Mouse (Mus musculus) embryonic facial prominence, embryonic 13.5 days (tissue): ENCODE measurements around the gene 2410131K14Rik. TPM values are rescaled to one million over a fixed set of nuclear protein-coding genes. Genes with fewer than 3 reads are reported as not detected.

Experiments
- ATAC-seq: fragments of 200-750 bp; cut with Nextera tagmentation; 2 replicates; pipeline ENCODE4 v1.8.0; 2017; ENCODE audit warnings: low read depth; ENCODE audit not compliant: insufficient number of reproducible peaks, insufficient read depth, low FRiP score, low TSS enrichment
- H3K27ac ChIP-seq: fragments of 300-500 bp; sonication (generic); 2 replicates; pipeline ENCODE4 v1.5.1; 2015; ENCODE audit warnings: moderate library complexity, mild to moderate bottlenecking, inconsistent platforms
- H3K27me3 ChIP-seq: fragments of 300-500 bp; sonication (generic); 2 replicates; pipeline ENCODE4 v1.6.1; 2015; ENCODE audit warnings: mild to moderate bottlenecking, inconsistent platforms
- H3K36me3 ChIP-seq: fragments of 300-500 bp; sonication (generic); 2 replicates; pipeline ENCODE4 v1.6.1; 2015; ENCODE audit warnings: mild to moderate bottlenecking, inconsistent platforms
- H3K4me1 ChIP-seq: fragments of 300-500 bp; sonication (generic); 2 replicates; pipeline ENCODE4 v1.6.1; 2015; ENCODE audit warnings: inconsistent platforms
- H3K4me2 ChIP-seq: fragments of 300-500 bp; sonication (generic); 2 replicates; pipeline ENCODE4 v1.6.1; 2015; ENCODE audit warnings: moderate library complexity, mild to moderate bottlenecking, inconsistent platforms
- H3K4me3 ChIP-seq: fragments of 300-500 bp; sonication (generic); 2 replicates; pipeline ENCODE4 v1.5.1; 2015; ENCODE audit warnings: mild to moderate bottlenecking, inconsistent platforms
- H3K9ac ChIP-seq: fragments of 300-500 bp; sonication (generic); 2 replicates; pipeline ENCODE4 v1.6.1; 2015; ENCODE audit warnings: mild to moderate bottlenecking, inconsistent platforms
- H3K9me3 ChIP-seq: fragments of 300-500 bp; sonication (generic); 2 replicates; pipeline ENCODE4 v1.6.1; 2016; ENCODE audit warnings: inconsistent platforms
- WGBS: fragments of 180-500 bp; shearing (Covaris S2); methylation state at CpG from one replicate; pipeline ENCODE4 v1.1.7; 2015; ENCODE audit warnings: mixed read lengths; 5-methylcytosine and 5-hydroxymethylcytosine counted together
- polyA plus RNA-seq: library from polyadenylated mRNA; unstranded; fragments of >200 nt; fragmentation: Nextera tagmentation; extraction: Ambion mirVana; gene quantifications from 2 replicates; pipeline ENCODE4 v1.2.1, GENCODE M21; 2015

Gene 2410131K14Rik
- 12.5 and 13.1 TPM in 2 replicates for polyA plus RNA-seq

DNA sequence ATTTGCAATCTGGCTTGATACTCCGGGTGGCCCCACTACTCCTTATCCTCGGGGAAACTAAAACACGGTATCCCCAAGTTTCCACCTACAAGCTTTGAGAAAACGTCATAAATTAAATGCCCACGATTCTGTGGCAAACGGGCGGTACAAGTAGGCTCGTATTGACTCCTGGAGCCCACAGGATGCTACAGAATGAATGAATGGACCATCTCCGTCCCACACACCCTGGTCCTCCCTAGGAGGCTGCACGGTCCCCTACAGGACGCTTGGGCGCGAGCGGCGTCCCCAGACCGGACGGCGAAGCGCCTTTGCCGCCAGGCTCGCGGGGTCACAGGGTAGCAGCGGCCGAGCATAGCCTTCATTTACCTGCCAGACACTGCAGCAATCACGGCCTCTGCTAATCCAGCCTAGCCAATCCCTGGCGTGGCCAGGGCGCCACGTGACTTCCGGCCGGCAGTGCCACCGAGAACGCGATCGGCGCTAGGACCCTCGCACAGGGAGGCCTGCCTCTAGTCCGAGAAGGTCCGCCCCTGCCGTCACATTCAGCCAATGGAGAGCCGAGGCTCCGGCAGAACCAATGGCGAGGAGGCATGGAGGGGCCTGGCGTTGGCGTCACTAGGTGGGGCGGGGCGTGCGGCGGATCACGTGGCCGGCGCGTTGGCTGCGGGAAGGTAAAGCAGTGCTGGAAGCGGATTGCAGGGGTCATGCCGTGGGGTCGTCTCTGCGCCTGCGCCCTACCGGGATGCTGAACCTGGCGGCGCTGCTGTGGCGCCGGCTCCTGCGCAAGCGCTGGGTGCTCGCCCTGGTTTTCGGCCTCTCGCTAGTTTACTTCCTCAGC, at the start of gene 2410131K14Rik, which contains the start of gene Rnft2:
Gene 2410131K14Rik, plus strand, starts transcription at position 622 of the 838 bp plus-strand sequence.
Gene Rnft2, minus strand, starts transcription at position 511 of the 838 bp plus-strand sequence.
- under 1% methylated on average over 68 of the region's 68 CpGs for WGBS
- peak; percentile 99 for ATAC-seq
- Histone ChIP-seq H3K9ac (peak within 1 kb of the TSS; percentile 80), H3K9me3 (no peaks in the 10 kb centered on the region), H3K4me2 (peak within 1 kb of the TSS; percentile 93), H3K27me3 (no peaks in the 10 kb centered on the region), H3K36me3 (peaks cover 45% of the 10 kb centered on the region), H3K27ac (peak within 1 kb of the TSS; percentile 82), H3K4me3 (peak within 1 kb of the TSS; percentile 62), H3K4me1 (peaks cover 29% of the 10 kb centered on the region)

DNA sequence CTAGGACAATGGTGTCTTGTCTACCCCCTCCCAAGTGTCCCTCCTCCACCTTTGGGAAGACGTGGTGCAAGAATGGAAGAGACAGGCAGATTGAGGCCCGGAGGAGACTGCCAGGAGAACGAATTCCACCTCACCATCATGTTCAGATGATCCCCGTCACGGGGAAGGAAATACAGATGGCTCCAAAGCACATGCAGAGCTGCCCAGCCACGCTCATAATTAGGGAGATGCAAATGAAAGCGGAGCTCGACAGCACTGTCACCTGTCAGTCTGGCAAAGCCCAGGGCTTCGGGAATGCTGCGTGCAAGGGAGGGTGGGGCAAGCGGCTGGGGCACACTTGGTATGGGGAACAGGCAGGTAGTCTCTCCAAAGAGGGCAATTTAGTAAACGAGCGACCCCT, 47.6 kb upstream of the 2410131K14Rik start:
- ATAC-seq: no peak
- Histone ChIP-seq H3K27me3 (peaks cover 12% of the 10 kb centered on the region), H3K36me3 (peaks cover 20% of the 10 kb centered on the region; the same call in 1 of the 2 replicates), H3K9ac (no peak overlapping the region), H3K27ac (no peak overlapping the region), H3K9me3 (no peaks in the 10 kb centered on the region), H3K4me2 (no peak overlapping the region), H3K4me1 (no peaks in the 10 kb centered on the region), H3K4me3 (no peak overlapping the region)
- WGBS: 69% methylated on average over 13 of the region's 13 CpGs

DNA sequence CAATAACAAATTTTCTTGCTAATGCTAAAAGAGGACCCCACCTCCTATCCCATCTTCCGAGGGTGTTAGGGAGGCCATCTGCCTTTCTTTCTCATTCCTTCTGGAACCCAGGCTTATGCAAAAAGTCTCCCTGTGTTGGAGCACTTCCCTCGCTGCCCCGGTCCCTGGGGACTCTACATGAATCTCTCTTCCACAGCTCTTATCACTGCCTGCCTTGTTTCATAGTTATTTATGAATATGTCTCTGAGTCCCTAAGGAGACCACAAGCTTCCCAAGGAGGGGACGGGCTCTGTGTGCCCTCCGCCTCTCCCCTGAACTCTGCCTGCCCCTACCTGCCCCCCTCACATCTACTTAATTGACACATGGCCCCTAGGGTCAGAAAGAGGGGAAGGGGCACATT, 45.4 kb upstream of the 2410131K14Rik start:
- 50% methylated on average over 5 of the region's 5 CpGs for WGBS
- no peak overlapping the region for H3K9ac ChIP-seq
- H3K4me3 ChIP-seq: no peak overlapping the region
- H3K4me2 ChIP-seq: no peak overlapping the region
- H3K27me3 ChIP-seq: no peaks in the 10 kb centered on the region
- H3K27ac ChIP-seq: no peak overlapping the region
- peaks cover 20% of the 10 kb centered on the region; the same call in 1 of the 2 replicates for H3K36me3 ChIP-seq
- ATAC-seq: no peak
- no peaks in the 10 kb centered on the region for H3K4me1 ChIP-seq
- no peaks in the 10 kb centered on the region for H3K9me3 ChIP-seq

DNA sequence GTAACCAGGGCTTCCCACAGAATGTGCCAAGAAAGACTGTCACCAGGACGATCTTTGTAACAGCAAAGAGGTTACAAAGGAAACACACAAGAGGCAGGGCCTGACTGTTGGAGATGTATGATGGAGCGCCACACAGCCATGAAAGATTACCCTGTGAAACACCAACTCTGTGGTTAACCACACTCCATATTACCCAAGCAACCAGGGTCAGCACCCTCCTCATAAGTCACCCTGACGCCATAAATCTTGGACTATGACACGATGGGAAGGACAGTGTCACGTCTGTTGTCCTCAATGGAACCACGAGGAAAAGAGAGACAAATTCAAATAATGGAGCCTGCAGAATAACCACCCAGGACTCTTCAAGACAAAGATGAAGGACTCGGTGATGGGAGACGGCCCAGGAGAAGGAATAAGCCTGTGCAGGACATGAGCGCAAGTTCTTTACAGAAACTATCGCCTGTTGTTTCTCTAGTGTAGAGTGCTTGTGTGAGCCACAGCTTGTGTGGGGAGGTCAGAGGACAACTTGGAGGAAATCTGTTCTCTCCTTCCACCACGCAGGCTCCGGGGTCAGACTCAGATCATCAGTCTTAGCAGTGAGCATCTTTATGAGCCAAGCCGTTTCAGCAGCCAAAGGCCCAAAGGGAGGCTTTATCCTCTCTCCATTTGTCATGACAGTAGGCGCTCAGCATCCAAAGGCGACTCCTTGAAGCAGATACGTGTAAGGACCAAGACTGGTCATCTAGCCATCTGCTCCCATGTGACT, 40.2 kb upstream of the 2410131K14Rik start:
- no peak for ATAC-seq
- H3K4me1 ChIP-seq: peaks cover 12% of the 10 kb centered on the region; the same call in 1 of the 2 replicates
- peaks cover 17% of the 10 kb centered on the region; the same call in 1 of the 2 replicates for H3K36me3 ChIP-seq
- H3K27me3 ChIP-seq: no peaks in the 10 kb centered on the region
- H3K9me3 ChIP-seq: no peaks in the 10 kb centered on the region
- no peak overlapping the region for H3K9ac ChIP-seq
- no peak overlapping the region for H3K27ac ChIP-seq
- H3K4me3 ChIP-seq: no peak overlapping the region
- WGBS: 85% methylated on average over 16 of the region's 16 CpGs
- no peak overlapping the region for H3K4me2 ChIP-seq

DNA sequence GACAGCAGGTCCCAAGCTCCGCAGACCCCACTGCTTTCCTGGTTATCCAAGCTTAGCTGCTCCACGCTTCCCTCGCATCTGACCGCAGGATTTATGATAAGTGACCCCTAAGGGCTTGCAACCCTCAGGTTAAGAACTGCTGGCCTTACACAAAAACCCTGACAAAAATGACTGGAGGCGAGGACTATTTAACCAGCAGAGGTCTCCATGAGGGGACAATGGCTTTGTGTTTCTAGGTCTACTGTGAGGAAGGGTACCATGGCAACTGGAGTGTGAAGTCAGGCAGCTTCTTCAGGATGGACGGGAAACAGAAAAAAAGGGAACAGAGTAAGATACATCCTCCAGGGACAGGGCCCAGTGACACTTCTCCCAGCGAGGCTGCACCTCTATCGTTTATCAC, 39.2 kb upstream of the 2410131K14Rik start:
- Histone ChIP-seq H3K4me1 (peaks cover 12% of the 10 kb centered on the region; the same call in 1 of the 2 replicates), H3K27me3 (no peaks in the 10 kb centered on the region), H3K4me2 (no peak overlapping the region), H3K4me3 (no peak overlapping the region), H3K27ac (no peak overlapping the region), H3K9me3 (no peaks in the 10 kb centered on the region), H3K36me3 (peaks cover 10% of the 10 kb centered on the region; the same call in 1 of the 2 replicates), H3K9ac (no peak overlapping the region)
- WGBS: 73% methylated on average over 8 of the region's 8 CpGs
- ATAC-seq: no peak

DNA sequence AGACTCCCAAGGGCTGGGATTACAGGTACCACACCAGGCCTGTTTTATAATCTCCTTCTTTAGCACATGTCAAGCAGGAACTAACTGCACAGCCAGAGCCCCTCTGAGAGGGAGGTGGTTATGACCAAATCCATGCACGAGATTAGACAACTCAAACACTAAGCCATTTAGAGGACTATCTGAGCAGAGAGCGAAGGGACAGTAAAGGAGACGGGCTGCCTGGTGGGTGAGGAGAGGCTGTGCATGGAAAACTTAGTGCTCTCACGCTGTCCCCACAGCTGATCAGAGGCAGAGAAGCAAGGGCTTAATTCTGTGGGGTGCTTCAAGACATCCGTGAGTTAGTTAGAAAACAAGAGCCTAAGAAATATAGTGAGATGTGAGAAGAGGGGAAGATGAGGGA, 31.0 kb upstream of the 2410131K14Rik start:
- H3K9me3 ChIP-seq: no peaks in the 10 kb centered on the region
- H3K36me3 ChIP-seq: peaks cover 15% of the 10 kb centered on the region; the same call in 1 of the 2 replicates
- no peaks in the 10 kb centered on the region for H3K27me3 ChIP-seq
- no peak for ATAC-seq
- H3K4me2 ChIP-seq: peak overlapping the region; percentile 76
- H3K4me1 ChIP-seq: peaks cover 29% of the 10 kb centered on the region
- peak overlapping the region; percentile 42 for H3K4me3 ChIP-seq
- 18% methylated on average over 5 of the region's 5 CpGs for WGBS
- H3K9ac ChIP-seq: peak overlapping the region; percentile 61
- no peak overlapping the region for H3K27ac ChIP-seq

DNA sequence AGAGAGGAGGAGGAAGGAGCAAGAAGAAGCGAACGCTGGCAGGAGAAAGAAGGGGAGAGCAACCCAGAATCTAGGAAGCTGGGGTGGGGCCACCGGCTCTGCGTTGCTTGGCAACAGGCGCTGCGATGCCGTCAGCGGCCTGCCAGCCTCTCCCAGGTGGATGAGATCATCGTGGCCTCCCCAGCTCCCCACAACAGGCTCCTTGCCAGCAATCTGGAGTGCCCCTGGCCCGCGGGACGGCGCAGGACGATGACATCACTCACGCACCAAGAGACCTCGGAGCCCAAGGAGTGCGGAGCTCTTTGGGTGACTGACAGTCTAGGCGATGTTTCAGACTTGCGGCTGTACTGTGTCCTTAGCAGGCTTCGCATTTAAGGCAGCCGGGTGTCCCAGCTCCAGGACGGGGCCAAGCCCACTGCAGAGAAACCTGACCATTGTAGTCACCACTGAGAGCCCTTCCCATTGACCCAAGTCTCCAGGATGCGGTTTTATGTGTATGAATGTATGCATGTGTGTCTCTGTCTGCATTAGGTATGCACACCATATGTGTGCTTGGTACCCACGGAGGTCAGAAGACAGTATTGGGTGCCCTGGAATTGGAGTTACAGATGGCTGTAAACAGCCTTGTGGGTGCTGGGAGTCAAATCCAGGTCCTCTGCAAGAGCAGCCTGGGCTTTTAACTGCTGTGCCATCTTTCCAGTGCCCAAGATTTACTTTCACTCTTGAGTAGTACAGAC, 30.4 kb upstream of the 2410131K14Rik start:
- Histone ChIP-seq H3K9ac (peak overlapping the region; percentile 61), H3K27ac (no peak overlapping the region)
- ATAC-seq: peak; percentile 56; the same call in 1 of the 2 replicates

DNA sequence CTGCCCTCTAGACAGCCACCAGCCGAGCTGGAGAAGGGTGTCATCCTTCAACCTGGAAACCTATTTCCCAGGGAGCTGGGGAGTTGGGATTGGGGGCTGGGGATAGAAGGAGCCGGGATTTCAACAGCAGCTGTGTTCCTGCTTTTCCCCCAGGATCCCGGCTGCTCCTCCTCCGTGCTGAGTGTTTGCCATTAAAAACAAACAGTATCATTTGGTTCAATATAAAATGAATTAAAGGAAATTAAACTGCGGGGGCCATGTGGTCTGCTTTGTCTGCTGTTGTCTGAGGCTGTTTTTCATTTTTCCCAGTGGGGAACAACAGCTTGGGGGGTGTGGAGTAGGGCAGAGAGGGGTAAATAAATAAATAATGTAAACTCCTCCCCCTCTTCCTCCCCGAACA, 27.6 kb upstream of the 2410131K14Rik start:
- no peak overlapping the region for H3K27ac ChIP-seq
- no peak for ATAC-seq
- no peak overlapping the region for H3K4me2 ChIP-seq
- no peaks in the 10 kb centered on the region for H3K27me3 ChIP-seq
- peaks cover 41% of the 10 kb centered on the region for H3K36me3 ChIP-seq
- no peak overlapping the region for H3K9ac ChIP-seq
- no peaks in the 10 kb centered on the region for H3K9me3 ChIP-seq
- H3K4me3 ChIP-seq: no peak overlapping the region
- H3K4me1 ChIP-seq: peaks cover 29% of the 10 kb centered on the region
- 61% methylated on average over 6 of the region's 6 CpGs for WGBS

More for the DNA sequence above, 30.4 kb upstream of the 2410131K14Rik start:
- WGBS: 6% methylated on average over 24 of the region's 24 CpGs
- Histone ChIP-seq H3K4me3 (peak overlapping the region; percentile 42), H3K4me2 (peak overlapping the region; percentile 76), H3K9me3 (no peaks in the 10 kb centered on the region), H3K36me3 (peaks cover 17% of the 10 kb centered on the region; the same call in 1 of the 2 replicates), H3K4me1 (peaks cover 29% of the 10 kb centered on the region), H3K27me3 (no peaks in the 10 kb centered on the region)

DNA sequence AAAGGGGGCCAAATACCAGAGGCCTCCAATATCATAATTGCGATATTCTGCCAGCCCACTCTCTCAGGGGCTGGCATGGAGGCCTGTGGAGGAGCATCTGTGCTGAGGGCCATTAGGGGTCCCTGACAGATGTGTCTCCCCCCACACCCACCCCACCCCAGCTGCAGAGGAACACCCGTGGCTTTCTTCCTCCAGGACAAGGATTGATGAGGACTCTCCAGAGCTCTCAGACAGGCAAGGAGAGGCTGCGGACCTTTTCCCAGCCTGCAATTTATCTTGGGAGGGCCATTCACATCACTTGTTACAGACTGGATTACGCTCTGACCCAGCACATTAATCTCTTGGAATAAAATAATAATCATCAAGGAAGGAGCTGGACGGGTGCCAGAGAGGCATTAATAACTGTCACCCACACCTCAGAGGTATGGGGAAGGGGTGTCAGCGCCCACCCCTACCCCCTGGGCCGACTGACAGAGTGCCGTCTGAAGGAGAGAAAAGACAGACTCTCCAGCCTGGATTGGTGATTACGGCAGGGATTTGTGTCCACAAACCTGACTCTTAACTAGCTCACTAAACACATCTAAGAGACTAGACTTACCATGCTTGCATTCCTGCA, 21.8 kb upstream of the 2410131K14Rik start:
- Histone ChIP-seq H3K4me2 (no peak overlapping the region), H3K4me3 (no peak overlapping the region), H3K4me1 (no peaks in the 10 kb centered on the region), H3K27me3 (no peaks in the 10 kb centered on the region), H3K36me3 (peaks cover 49% of the 10 kb centered on the region), H3K27ac (no peak overlapping the region), H3K9me3 (no peaks in the 10 kb centered on the region), H3K9ac (no peak overlapping the region)
- ATAC-seq: no peak
- 79% methylated on average over 9 of the region's 9 CpGs for WGBS

DNA sequence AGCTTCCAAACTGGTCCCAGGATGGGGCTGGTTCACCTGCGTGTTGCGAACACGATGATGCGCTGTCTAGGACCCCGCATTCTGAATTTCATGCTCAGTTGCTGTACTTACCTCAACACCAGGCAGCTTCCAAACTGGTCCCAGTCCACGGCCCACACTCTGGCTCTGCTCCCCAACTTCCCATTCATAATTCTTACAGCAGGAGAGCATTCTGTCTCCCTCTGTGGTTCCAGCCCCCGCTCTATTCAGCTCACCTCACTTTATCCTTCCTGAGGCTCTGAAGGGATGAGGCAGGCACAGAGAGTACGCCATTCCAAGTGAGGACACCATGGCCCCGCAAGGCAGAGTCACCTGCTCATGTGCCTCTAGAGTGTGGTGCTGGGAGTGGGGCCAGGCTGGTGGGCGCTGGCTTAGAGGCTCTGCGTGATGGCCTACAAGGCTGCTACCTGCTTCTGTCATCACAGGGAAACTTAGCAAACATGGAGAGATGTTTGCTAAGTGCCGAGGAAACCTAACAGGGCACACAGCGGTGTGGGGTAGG, 14.9 kb upstream of the 2410131K14Rik start:
- peaks cover 51% of the 10 kb centered on the region for H3K36me3 ChIP-seq
- H3K4me3 ChIP-seq: no peak overlapping the region
- no peak overlapping the region for H3K9ac ChIP-seq
- H3K27ac ChIP-seq: no peak overlapping the region
- no peaks in the 10 kb centered on the region for H3K27me3 ChIP-seq
- no peaks in the 10 kb centered on the region for H3K4me1 ChIP-seq
- WGBS: 92% methylated on average over 13 of the region's 13 CpGs
- ATAC-seq: no peak
- H3K9me3 ChIP-seq: no peaks in the 10 kb centered on the region; the same call in 1 of the 2 replicates
- no peak overlapping the region for H3K4me2 ChIP-seq
